Mouse (Mus musculus): ENCODE measurements around the gene Synpo2l.
"Not testable (repeated sequence)": the region's sequence is repeated elsewhere in the genome, so short reads cannot be mapped to it uniquely, and the experiment has no call there.

DNA sequence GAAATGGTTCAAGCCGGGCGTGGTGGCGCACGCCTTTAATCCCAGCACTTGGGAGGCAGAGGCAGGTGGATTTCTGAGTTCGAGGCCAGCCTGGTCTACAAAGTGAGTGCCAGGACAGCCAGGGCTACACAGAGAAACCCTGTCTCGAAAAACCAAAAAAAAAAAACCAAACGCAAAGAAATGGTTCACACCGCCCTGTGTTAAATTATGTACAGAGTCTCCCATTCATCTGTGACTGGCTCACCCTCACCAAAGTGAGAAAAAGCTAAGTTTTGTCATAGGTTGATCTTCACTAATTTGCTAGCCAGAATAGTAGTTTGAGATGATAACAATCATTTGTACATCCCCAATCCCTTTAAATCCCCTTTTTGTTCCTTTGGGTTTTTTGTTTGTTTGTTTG is 35.3 kb upstream of the Synpo2l start:
- TF ChIP-seq POLR2A (IDR thresholded peaks at IDR 0.05; ENCODE audit: control insufficient read depth, low read depth, low read length); CTCF (IDR thresholded peaks at IDR 0.05; ENCODE audit: control insufficient read depth, insufficient read depth, insufficient replicate concordance, low read depth, low read length): not testable (repeated sequence)

Data from testis, adult 2 months (tissue).